Mouse (Mus musculus) kidney, adult 2 months (tissue): ENCODE measurements around the gene Cryba1. TPM values are rescaled to one million over a fixed set of nuclear protein-coding genes. Genes with fewer than 3 reads are reported as not detected.

Source experiments
- DNase-seq: peaks from one replicate; pipeline ENCODE4 v3.0.0; 2021
- H3K27ac ChIP-seq: fragments of 200-500 bp; 2 replicates; pipeline ENCODE4 v1.5.1; 2012; ENCODE audit warnings: low read depth, low read length, control low read depth, inconsistent platforms; ENCODE audit not compliant: insufficient read depth
- H3K27me3 ChIP-seq: fragments of 200-500 bp; replicated peaks from 2 replicates; pipeline ENCODE4 v1.6.1; 2012; ENCODE audit warnings: mild to moderate bottlenecking, moderate library complexity, low read length, inconsistent platforms; ENCODE audit not compliant: control insufficient read depth, insufficient read depth
- H3K36me3 ChIP-seq: fragments of 200-500 bp; 2 replicates; pipeline ENCODE4 v1.6.1; 2012; ENCODE audit warnings: mild to moderate bottlenecking, moderate library complexity, low read length, inconsistent platforms; ENCODE audit not compliant: control insufficient read depth, insufficient read depth
- H3K4me1 ChIP-seq: fragments of 200-500 bp; 2 replicates; pipeline ENCODE4 v1.6.1; 2011; ENCODE audit warnings: low read length; ENCODE audit not compliant: control insufficient read depth, insufficient read depth
- H3K4me3 ChIP-seq: fragments of 200-500 bp; 2 replicates; pipeline ENCODE4 v1.5.1; 2011; ENCODE audit warnings: mild to moderate bottlenecking, low read depth, low read length, control low read depth; ENCODE audit not compliant: insufficient read depth
- CTCF ChIP-seq: fragments of 200-500 bp; conservative IDR thresholded peaks from 2 replicates; pipeline ENCODE4 v1.5.1; 2011; ENCODE audit warnings: low read depth, mild to moderate bottlenecking, control low read depth, low read length, moderate library complexity, mixed read lengths; ENCODE audit not compliant: insufficient read depth, insufficient read length
- POLR2A ChIP-seq: fragments of 200-500 bp; IDR thresholded peaks from one replicate; pipeline ENCODE4 v1.6.1; 2011; ENCODE audit warnings: low read depth, low read length, control low read depth
- WGBS: fragments of 180-500 bp; shearing (Covaris S2); methylation state at CpG from one replicate; pipeline ENCODE4 v1.1.7; 2018; 5-methylcytosine and 5-hydroxymethylcytosine counted together
- polyA plus RNA-seq: library from polyadenylated mRNA; depleted of rRNA; stranded (reverse); fragments of >200 nt; gene quantifications from 2 replicates; pipeline ENCODE4 v1.2.3, GENCODE M21; 2012

Cryba1 gene
- polyA plus RNA-seq, 1 experiment = not detected

GRCm38 (mm10) chr11:77713736-77714135 lies 11.3 kb downstream of the Cryba1 start:
- Histone ChIP-seq H3K4me1 (peaks cover 13% of the 10 kb centered on the region), H3K36me3 (peaks cover 2% of the 10 kb centered on the region), H3K27ac (no peak overlapping the region; the same call in 1 of the 2 replicates), H3K27me3 (no peaks in the 10 kb centered on the region), H3K4me3 (no peak overlapping the region)
- DNase-seq = peak; percentile 62
- TF ChIP-seq POLR2A (no peak), CTCF (no peak)
- 59% methylated on average over 3 of the region's 3 CpGs for WGBS

DNA sequence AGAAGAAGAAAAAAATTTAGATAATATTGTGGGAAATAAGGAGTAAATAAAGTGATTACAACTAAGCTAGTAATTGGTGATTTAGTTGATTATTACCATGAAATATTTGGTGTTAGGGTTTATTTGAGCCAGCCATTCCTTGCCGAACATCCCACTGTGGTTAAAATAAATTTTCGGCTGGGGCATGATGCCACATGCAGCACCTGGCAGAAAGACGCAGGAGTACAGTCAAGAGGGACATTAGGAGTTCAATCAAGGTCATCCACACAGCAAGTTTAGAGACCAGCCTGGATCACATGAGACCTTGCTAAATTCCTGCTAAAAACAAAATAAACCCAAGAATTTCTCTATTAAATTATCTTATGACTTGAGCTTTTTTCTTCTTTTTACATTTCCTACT lies 16.0 kb downstream of the Cryba1 start:
- TF ChIP-seq POLR2A (no peak), CTCF (no peak)
- peaks cover 5% of the 10 kb centered on the region for H3K36me3 ChIP-seq
- H3K27me3 ChIP-seq = no peaks in the 10 kb centered on the region
- DNase-seq = peak; percentile 28
- no peak overlapping the region for H3K27ac ChIP-seq
- peaks cover 13% of the 10 kb centered on the region for H3K4me1 ChIP-seq
- WGBS = 21% methylated on average over 3 of the region's 3 CpGs
- no peak overlapping the region for H3K4me3 ChIP-seq

DNA sequence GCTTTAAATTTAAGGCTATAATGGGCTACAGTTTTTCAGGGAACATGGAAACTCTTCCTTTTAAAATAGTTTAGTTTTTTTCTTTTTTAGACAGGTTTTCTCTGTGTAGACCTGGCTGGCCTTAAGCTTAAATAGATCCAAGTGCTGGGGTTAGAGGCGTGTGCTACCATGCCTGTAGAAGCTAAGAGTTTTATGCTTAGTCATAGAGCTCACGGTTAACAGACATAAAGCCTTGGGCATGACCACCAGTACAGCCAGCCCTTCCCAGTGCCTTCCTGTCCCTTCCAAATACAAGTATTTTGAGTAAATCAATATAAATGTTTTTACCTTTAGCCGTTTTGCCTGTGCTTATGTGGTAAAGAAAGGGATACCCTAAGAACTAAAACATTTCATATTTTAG lies 19.2 kb downstream of the Cryba1 start:
- Histone ChIP-seq H3K27me3 (no peaks in the 10 kb centered on the region), H3K4me1 (peaks cover 10% of the 10 kb centered on the region), H3K27ac (no peak overlapping the region), H3K36me3 (peaks cover 5% of the 10 kb centered on the region), H3K4me3 (no peak overlapping the region)
- TF ChIP-seq CTCF (no peak), POLR2A (no peak)
- 80% methylated on average over 3 of the region's 3 CpGs for WGBS
- DNase-seq = no peak

GRCm38 (mm10) chr11:77697232-77697631 lies 27.9 kb downstream of the Cryba1 start:
- Histone ChIP-seq H3K4me1 (peaks cover 5% of the 10 kb centered on the region; the same call in 1 of the 2 replicates), H3K4me3 (no peak overlapping the region), H3K27me3 (no peaks in the 10 kb centered on the region), H3K36me3 (peaks cover 7% of the 10 kb centered on the region), H3K27ac (no peak overlapping the region)
- TF ChIP-seq CTCF = no peak
- TF ChIP-seq POLR2A = no peak
- WGBS = 7% methylated on average over 2 of the region's 2 CpGs
- DNase-seq = no peak

DNA sequence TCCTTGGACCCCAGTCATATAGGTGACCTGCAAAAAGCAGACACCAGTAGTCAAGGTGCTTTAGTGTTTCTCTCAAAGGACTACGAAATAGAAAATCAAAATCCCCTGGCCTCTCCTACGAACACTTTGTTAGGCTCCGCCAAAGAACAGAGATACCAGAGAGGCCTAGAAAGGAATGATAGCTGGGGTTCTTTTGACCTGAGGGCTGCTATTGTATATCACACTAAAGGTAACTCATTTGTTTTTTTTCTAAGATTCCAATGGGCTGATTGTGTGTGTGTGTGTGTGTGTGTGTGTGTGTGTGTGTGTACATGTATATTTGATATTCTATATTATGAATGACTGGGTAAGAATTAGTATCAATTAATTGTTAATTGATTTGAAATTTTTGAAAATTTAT lies 32.1 kb downstream of the Cryba1 start:
- H3K4me1 ChIP-seq = peaks cover 6% of the 10 kb centered on the region; the same call in 1 of the 2 replicates
- H3K27ac ChIP-seq = no peak overlapping the region
- H3K36me3 ChIP-seq = peaks cover 14% of the 10 kb centered on the region
- TF ChIP-seq POLR2A (no peak), CTCF (no peak)
- 91% methylated on average over 3 of the region's 3 CpGs for WGBS
- no peak for DNase-seq
- H3K4me3 ChIP-seq = no peak overlapping the region
- H3K27me3 ChIP-seq = no peaks in the 10 kb centered on the region

DNA sequence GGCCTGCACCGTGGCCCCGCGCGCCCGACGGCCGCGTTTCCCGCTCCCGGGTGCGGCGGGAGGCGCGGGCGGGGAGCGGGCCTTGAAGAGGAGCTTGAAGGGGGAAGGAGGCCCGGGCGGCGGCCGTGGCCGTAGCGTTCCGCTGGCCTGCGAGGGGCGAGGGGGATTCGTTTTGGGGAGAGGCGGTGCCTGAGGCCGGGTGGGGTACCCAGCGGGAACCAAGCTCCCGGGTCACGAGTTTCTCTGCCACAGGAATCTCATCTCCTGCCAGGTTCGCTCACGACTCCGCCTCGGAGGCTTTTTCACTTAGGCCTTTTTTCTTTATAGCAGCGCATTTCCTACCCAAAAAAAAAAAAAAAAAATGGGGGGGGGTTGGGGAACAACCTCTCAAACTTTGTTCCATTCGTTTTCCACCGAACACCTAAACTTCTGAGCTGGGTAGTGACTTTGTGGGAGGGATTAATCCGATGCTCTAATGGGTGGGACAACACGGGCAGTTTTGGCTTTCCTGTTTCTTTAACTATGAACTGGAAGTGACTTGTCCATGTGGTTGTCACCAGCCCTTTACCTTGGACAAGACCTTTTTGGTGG lies 37.4 kb downstream of the Cryba1 start:
- no peaks in the 10 kb centered on the region for H3K27me3 ChIP-seq
- DNase-seq = peak; percentile 63
- peak overlapping the region; percentile 91 for H3K27ac ChIP-seq
- H3K36me3 ChIP-seq = peaks cover 8% of the 10 kb centered on the region
- peak overlapping the region; percentile 94 for H3K4me3 ChIP-seq
- TF ChIP-seq CTCF = no peak
- no peak for TF ChIP-seq POLR2A
- under 1% methylated on average over 36 of the region's 40 CpGs for WGBS
- peaks cover 6% of the 10 kb centered on the region; the same call in 1 of the 2 replicates for H3K4me1 ChIP-seq

DNA sequence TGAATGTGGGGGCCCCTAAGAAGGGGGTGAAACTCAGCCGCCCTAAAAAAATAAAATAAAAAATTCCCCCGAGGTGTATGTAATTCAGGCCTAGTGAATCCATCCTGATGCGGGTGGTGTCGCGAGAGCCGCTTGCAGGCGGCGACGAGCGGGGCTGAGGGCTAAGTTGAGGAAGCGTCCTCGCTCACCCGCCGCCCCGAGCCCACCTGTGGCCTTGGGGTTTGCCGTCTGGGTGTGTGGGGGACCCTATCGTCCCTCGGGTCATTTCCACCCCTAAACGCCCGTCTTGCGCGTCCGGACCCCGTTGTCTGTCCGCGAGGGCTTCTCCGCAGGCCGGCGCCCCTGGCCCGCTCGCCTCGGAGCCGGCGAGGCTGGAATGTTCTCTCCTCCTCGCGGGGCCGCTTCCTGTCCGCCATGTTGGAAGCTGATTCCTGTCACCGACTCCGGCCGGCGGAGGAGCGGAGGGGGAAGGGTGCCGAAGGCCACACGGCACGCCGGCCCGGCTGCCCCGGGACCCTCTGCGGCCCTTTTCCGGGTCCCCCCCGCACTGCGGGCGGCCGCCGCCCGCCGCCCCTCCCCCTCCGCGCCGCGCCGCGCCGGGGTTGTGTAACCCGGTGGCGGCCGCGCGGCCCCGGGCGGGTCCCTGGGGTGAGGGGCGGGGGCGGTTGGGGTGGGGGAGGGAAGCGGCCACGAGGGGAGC lies 38.1 kb downstream of the Cryba1 start:
- Histone ChIP-seq H3K4me3 (peak overlapping the region; percentile 94), H3K27ac (peak overlapping the region; percentile 98), H3K4me1 (peaks cover 6% of the 10 kb centered on the region; the same call in 1 of the 2 replicates), H3K36me3 (peaks cover 5% of the 10 kb centered on the region), H3K27me3 (no peaks in the 10 kb centered on the region)
- TF ChIP-seq CTCF (no peak), POLR2A (peak; percentile 25)
- under 1% methylated on average over 75 of the region's 76 CpGs for WGBS
- peak; percentile 77 for DNase-seq
